Mouse (Mus musculus) gastrocnemius, adult 8-10 months (tissue): ENCODE data around the gene Nfix. TPM values are rescaled to one million over a fixed set of nuclear protein-coding genes. Genes with fewer than 3 reads are reported as not detected.

Experiments used
- DNase-seq, 2 experiments: peaks; one replicate each; pipeline ENCODE4 v3.0.0; 2022; ENCODE audit warnings: low spot score in 2 of 2
- total RNA-seq, 4 experiments: library from RNA; stranded (reverse); gene quantifications; 2 replicates each; pipeline ENCODE4 v1.2.4; 2022

Nfix gene
- total RNA-seq, 4 experiments from 2014 or later = 507 to 604 (median 532) TPM

GRCm38 (mm10) chr8:84768343-84769095, 31.6 kb downstream of the Nfix start:
- DNase-seq = no peak

- DNase-seq = no peak
Measured at GRCm38 (mm10) chr8:84767221-84767620, 32.9 kb downstream of the Nfix start.

GRCm38 (mm10) chr8:84766422-84766821, 33.7 kb downstream of the Nfix start:
- no peak for DNase-seq

- DNase-seq = no peak
Measured at GRCm38 (mm10) chr8:84765629-84766028, 34.5 kb downstream of the Nfix start.

GRCm38 (mm10) chr8:84764870-84765495, 35.2 kb downstream of the Nfix start:
- DNase-seq = no peak

- DNase-seq = no peak
Measured at GRCm38 (mm10) chr8:84764100-84764499, 36.0 kb downstream of the Nfix start.

GRCm38 (mm10) chr8:84760901-84761300, 39.2 kb downstream of the Nfix start:
- no peak for DNase-seq

- DNase-seq = no peak
Measured at GRCm38 (mm10) chr8:84760405-84760805, 39.7 kb downstream of the Nfix start.

- no peak for DNase-seq
Measured at GRCm38 (mm10) chr8:84759718-84760117, 40.4 kb downstream of the Nfix start.

GRCm38 (mm10) chr8:84759126-84759525, 41.0 kb downstream of the Nfix start:
- DNase-seq = peak in 1 of 2 experiments; percentile 43

GRCm38 (mm10) chr8:84758308-84758707, 41.8 kb downstream of the Nfix start:
- no peak for DNase-seq

- no peak for DNase-seq
Measured at GRCm38 (mm10) chr8:84757501-84757900, 42.6 kb downstream of the Nfix start.

GRCm38 (mm10) chr8:84752734-84753582, 47.2 kb downstream of the Nfix start:
- DNase-seq = no peak

- DNase-seq = no peak
Measured at GRCm38 (mm10) chr8:84749519-84749918, 50.6 kb downstream of the Nfix start.

- no peak for DNase-seq
Measured at GRCm38 (mm10) chr8:84745032-84745925, 54.9 kb downstream of the Nfix start.

GRCm38 (mm10) chr8:84743517-84744420, 56.4 kb downstream of the Nfix start:
- DNase-seq = peak in 1 of 2 experiments; percentile 73

GRCm38 (mm10) chr8:84743054-84743415, 57.1 kb downstream of the Nfix start:
- DNase-seq = no peak

GRCm38 (mm10) chr8:84742171-84743053, 57.7 kb downstream of the Nfix start:
- peak; percentile 76 to 85 for DNase-seq
